Mouse (Mus musculus): ENCODE measurements around the gene Setd7. TPM values are rescaled to one million over a fixed set of nuclear protein-coding genes. Genes with fewer than 3 reads are reported as not detected.

Setd7 gene
- total RNA-seq, 2 experiments from 2014 or later = 55.4 to 64.8 TPM

DNA sequence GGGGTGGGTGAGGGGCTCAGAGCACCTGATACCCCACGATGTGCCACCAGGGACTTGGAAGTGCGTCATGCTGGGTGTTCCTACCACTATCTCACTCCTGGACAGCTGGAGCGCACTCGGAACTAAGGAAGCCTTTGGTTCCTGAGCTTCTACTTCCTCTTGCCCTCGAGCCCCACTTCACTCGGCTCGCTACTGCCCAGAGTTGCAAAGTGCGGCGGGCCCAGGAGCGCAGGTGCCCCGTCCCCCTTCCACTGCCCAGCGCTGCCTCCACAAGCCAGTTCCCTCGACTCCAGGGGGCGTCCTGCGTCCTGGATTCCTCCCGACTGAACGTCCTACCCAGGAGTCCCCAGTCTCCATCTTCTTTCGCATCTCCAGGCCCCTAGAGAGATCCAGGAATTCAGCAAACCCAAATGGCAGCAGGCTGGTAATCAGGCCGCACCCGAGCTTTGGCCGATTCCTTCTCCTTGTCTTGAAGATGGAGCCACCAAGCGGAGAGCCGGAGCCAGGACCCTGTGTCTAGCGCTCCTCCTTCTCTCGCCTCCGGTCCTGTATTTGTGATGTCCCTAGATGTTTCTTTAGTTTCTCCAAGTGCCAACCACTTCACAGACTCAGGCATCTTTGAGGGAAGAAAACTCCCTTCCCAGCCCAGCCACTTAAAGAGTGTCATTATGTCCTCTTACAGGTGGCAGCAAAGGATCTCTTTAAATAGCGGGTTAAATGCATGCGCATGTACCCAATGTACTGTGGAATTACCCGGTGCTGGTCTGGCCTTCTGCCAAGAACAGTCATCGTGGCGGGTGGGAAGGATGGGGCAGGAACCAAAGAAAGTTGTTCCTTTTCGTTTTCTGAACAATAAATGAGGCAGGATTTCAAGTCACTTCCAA is 672 bp upstream of the Setd7 start:
- intact Hi-C loops (cut with DNase I) = no loop called here
- DNase-seq (ENCODE audit: low spot score) = peak; percentile 24

DNA sequence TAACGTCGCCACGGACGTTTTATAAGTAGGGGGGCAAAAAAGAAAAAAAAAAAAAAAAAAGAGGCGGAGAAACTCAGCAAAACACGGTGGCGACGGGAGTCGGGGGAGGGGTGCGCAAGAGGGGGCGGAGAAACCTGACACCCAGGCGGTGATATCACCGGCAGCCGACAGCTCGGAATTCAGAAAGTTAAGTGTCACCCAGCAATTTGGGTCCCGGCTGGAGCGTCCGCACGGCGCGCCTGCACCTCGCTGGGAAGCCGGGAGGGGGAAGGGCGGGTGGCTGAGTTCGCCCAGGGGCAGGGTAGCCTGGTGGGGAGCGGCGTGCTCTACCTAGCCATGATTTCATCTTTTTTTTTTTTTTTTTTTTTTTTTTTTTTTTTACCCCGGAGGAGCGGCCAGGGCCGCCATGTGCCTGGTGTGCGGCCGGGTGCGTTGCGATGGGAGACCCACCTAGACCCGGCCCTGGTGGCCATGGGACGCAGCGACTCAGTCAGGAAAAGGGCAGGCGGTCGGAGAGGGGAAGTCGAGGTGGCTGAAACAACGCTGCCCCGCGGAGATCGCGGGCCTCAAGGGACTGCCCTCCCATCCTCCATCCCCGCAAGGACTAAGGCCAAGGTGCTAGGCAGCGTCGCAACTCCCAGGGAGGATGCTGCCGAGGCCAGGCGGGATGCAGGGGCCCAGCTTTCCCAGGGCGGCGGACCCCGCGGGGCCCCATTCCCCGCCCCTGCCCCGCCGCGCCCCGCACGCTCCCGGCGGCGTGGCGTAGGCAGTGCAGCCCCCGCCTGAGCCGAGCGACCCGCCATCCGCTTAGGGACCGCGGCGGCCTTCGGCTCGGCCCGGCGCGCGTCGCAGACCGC is 857 bp downstream of the Setd7 start:
- DNase-seq (ENCODE audit: low spot score) = peak; percentile 82
- intact Hi-C loops (cut with DNase I) = no loop called here

DNA sequence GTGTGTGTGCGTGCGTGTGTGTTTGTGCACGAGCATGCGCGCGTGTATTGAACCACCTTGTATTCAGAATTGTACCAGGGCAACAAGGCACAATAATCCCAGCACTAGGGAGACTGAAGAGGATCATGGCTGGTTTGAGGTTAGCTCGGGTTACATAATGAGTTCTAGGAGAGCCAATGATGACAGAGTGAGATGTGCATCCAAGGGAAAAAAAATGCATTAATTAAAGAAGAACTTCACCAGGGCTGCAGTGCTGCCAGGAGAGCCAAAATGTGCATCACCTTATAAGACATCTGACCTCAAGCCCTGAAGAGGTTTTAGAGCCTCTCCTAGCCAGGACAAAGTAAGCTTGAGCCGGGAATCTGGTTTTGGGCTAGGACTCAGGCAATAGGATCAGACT is 5.1 kb downstream of the Setd7 start:
- no peak for DNase-seq (ENCODE audit: low spot score)
- intact Hi-C loops (cut with DNase I) = no loop called here

DNA sequence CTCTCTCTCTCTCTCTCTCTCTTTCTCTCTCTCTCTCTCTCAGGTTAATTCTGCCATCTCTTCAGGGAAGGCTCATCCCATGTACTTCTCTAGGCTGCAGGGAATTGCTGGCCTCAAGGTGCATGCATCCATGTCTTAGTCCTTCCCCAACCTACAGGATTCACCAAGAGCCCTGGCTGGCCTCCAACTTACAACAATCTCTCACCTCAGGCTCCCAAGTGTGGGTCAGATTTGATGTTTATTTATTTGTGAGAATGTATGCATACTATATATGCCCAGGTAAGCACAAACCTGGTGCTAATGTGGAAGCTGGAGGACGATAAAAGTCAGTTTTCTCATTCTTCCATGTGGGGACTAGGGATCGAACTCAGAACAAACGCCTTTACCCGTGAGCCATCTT is 5.8 kb downstream of the Setd7 start:
- intact Hi-C loops (cut with DNase I) = no loop called here

DNA sequence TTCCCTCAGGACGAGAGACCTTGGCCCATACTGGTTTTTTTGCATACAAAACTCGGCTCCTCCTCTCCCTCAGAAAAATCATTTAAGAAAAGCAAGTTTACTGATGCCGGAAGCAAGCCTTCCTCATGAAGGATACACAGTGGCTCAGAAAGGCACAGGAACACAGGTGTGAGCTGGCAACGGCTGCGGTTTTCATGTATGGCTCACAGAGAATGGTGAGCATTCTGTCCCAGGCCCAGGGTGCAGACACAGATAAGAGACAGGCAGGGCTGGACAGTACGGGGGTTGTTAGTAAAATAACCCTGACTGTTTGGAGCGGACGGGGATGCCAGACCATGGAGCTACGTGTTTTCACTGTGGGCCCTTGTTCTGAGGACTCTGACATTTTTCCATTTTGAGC is 6.6 kb downstream of the Setd7 start:
- DNase-seq (ENCODE audit: low spot score) = no peak
- intact Hi-C loops (cut with DNase I) = no loop called here

More for the DNA sequence above, 5.8 kb downstream of the Setd7 start:
- DNase-seq (ENCODE audit: low spot score) = no peak

DNA sequence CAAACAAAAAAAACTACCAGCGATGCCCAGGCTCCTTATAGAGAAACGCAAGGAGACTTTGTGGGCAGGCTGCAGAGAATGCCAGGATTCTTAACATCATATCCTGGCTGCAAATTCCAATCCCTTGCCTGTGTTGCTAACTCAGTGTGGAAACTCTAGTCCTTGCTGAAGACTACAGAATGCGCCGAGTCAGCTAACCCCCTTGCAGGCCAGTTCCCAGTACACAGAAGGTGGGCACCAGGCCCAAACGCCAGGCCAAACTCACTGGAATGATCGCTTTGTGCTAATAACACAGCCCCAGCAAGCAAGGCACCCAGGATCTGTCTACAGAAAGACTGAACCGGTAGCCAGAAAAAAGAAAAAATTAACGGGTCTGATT is 7.2 kb downstream of the Setd7 start:
- intact Hi-C loops (cut with DNase I) = no loop called here

DNA sequence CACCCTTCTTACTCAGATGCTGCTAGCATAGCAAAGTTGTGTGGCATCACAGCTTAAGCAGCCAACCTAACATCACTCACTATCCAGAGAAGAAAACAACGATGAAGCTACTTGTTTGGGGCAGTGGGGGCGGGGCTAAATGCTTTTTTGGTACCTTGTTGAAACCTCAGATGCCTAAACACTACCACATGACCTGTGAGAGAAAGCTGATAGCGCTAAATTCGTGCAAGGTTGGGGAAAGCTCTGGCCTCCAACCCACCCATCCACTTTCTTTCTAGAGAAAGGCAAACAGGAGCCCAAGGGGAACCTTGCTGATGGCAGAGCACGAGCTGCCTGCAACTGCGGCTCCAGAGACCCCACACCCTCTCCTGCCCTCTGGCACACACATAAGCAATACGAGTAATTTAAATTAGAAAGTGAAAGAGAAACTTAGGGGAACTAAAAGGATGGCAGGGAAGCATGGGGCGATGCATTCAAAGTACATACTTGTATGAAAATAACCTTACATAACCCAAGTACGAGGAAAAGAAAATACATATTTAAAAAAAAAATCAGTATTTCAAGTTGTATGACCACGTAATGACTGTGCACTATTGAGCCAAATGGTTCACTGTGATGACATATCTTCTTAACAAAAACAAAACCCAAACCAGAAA is 7.7 kb downstream of the Setd7 start:
- no peak for DNase-seq (ENCODE audit: low spot score)
- intact Hi-C loops (cut with DNase I) = no loop called here

More for the DNA sequence above, 7.2 kb downstream of the Setd7 start:
- DNase-seq (ENCODE audit: low spot score) = peak; percentile 57

DNA sequence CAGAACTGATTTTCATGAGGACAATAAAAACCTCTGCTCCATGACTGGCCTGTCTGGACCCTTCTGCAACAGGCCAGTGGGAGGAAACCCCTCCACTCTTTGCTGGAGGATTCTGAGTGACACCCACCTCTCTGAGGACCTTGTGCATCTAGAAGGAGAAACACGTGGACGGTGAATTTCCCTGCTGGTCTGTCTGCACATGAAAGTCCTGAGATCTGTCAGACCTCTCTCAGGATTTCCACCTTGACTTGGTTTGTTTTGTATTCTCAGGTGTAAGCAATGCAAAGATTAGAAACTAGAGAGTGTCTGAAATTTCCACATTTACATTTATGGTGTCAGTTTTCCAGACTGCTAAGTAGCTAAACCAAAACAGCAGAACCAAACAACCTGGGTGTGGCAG is 8.5 kb downstream of the Setd7 start:
- intact Hi-C loops (cut with DNase I) = no loop called here
- DNase-seq (ENCODE audit: low spot score) = no peak

DNA sequence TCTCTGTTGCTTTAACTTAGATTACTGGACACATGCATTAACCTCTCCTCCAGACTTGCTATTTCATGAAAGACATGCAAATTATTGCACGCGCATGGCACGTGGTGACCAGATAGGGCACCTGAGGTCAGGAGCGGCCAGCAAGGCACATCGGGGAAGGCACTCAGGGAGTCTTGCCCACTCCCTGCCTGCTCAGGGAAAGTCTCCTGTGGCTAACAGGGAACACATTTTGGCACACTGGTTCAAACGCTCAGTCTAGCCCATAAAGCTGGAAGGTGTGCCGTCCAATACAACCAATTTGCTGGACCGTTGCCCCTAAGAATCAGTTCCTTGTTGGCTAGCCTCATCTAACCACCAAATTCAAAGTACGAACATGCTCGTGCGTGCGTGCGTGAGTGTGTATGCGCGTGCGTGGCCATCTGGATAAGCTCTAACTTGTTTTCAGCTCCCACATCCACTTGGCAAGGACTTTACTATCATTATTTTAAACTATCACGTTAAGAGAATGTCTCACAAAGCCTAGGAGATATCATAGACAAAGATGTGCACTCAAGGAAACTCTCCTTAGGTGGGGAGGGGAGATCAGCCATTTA is 11.6 kb downstream of the Setd7 start:
- intact Hi-C loops (cut with DNase I) = no loop called here
- DNase-seq (ENCODE audit: low spot score) = no peak

DNA sequence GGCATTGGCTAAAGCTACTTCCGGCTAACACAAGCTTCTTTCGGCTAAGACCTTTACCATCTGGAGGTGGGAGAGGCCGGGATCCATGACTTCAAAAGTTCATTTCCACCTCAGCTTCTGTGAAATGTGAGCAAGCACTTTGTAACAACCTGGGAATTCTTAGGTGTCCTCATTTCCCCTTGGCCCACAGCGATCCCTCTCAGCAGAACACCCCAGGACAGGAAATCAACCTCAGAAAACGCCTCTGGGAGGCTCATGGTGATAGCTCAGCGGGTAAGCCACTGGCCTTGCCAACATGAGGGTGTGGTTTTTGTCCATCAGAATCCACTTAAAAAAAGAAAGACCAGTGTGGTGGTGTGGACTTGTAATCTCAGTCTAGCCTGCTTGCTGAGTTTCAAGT is 13.1 kb downstream of the Setd7 start:
- intact Hi-C loops (cut with DNase I) = no loop called here
- no peak for DNase-seq (ENCODE audit: low spot score)

DNA sequence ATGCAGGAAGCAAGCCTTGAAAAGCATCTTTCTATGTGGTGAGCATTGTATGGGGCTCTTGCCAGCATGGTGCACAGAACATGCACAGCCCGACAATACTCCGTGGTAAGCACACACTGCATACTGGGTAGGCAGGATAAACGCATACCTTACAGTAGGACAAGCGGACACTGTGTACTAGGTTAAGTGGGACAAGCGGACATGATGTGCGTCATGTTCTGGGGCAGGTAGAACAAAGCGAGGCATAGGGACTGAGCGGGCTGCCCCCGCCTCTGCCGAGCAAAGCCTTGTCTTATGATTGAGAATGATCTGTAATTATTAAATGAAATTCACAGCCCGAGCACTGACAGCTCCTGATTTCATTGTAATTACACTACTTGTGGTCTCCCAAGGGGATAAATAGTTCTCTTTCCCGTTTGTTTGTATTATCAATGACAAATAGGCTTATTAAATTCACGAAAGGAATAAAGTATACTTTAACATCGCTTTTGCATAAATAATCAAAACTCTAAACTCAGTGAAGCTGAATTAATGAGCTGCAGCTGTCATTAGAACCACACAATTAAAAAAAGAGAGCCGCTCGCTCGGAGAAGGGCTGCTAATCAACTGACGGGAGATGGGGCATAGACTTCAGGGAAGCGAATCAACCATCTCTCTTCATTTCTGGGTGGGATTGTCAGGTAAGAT is 16.1 kb downstream of the Setd7 start:
- intact Hi-C loops (cut with DNase I) = no loop called here
- DNase-seq (ENCODE audit: low spot score) = no peak

DNA sequence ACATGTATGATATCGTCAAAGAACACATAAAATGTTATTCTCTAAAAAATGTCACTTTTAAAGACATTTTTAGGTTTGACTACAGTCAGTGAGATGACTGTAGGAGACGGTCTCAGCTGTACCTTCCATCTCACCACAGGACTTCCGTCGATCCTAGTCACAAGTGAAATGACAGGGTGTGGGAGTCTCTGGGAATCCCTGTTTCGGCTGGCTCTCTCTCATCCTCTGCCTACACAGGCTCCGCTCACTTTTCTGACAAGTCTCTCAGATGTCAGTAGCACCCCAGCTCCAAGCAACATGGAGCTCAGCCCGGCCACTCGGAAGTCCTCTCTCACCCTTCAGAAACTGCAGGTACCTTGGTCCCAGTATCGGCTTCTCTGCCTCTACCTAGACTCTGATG is 20.0 kb downstream of the Setd7 start:
- intact Hi-C loops (cut with DNase I) = no loop called here
- DNase-seq (ENCODE audit: low spot score) = no peak

DNA sequence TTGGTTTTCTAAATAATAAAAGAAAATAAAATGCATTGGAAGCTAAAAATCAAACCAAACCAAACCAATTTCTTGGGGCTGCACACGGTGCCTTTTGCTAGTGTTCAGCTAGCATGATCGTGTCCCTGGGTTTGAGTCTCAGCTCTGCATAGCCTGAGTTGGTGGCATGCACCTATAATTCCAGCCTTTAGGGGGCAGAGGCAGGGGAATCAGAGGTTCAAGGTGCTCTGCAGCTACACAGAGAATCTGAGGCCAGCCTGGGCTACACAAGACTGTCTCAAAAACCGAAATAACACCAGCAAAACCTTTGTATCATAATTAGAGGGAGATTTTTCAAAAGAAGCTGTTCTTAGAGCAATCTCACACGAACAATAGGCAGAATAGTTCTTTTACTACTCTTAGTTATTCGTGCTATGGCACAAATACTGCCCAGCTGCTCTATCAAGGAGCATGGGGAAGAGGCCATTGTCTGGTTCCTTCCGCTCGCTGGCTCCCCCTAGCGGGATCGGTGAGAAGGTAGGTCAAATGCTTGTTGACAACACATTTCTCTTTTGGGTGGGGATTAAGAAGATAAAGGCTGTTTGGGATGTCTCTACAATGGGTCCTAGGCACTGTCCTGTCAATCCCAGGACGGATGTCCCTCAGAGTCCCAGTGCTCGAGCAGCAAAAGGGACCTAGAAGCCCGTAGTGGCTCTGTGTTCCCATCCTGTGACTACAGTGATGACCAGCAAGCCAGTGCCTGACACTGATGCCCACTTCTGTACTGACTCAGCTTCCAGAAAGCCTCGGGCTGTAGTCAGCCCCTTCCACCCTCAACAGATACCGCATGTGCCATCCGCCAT is 20.9 kb downstream of the Setd7 start:
- no peak for DNase-seq (ENCODE audit: low spot score)
- intact Hi-C loops (cut with DNase I) = no loop called here

DNA sequence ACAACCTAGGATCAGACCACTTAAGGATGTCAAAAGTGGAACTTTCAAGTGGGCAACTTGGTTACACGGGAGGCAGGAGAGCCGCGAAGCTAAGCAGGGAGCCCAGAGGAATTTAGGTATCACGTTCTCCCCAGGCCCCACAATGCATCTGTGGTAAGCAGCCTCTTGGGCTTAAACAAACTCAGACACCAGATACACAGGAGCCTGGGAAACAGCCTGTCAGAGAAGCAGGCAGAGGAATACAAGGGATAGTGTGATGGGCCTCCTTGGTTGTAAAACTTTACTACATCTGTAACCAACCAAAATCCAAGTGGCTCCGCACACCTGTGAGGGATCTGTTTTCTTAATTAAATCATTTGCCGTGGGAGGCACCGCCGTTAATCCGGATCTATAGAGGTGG is 26.7 kb downstream of the Setd7 start:
- intact Hi-C loops (cut with DNase I) = no loop called here
- DNase-seq (ENCODE audit: low spot score) = no peak

DNA sequence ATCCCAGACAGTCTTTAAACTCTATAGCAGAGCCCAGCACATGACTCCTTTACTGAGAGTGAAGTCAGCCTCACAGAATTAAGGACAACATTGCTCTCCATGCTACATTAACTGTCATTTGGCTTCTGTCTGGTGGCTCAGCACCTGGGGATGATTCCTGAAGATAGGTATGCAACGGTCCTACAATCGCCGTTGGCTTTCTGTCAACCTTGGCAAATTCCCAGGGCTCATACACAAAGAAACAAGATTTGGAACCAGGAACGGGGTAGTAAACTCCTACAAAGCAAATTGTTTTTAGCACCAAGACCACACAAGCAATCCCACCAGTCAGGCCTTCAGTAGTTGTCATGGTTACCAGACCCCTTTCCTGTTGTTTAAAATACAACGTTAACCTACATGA is 27.1 kb downstream of the Setd7 start:
- intact Hi-C loops (cut with DNase I) = no loop called here
- no peak for DNase-seq (ENCODE audit: low spot score)

DNA sequence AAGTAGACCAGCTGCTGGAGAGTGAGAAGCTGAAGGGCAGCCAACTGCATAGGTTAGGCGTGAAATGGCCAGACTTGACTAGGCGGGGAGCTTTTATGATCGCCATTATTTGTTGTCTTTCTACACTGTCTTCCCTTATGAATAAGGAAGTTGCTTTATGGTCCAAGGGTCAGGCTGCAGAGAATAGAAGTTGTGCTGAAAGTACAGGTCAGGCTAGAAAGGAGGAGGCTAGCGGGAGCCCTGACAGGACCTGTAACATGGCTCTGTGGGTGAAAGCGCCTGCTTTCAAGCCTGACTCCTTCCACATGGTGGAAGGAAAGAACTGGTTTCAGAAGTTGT is 28.4 kb downstream of the Setd7 start:
- DNase-seq (ENCODE audit: low spot score) = no peak
- intact Hi-C loops (cut with DNase I) = no loop called here

DNA sequence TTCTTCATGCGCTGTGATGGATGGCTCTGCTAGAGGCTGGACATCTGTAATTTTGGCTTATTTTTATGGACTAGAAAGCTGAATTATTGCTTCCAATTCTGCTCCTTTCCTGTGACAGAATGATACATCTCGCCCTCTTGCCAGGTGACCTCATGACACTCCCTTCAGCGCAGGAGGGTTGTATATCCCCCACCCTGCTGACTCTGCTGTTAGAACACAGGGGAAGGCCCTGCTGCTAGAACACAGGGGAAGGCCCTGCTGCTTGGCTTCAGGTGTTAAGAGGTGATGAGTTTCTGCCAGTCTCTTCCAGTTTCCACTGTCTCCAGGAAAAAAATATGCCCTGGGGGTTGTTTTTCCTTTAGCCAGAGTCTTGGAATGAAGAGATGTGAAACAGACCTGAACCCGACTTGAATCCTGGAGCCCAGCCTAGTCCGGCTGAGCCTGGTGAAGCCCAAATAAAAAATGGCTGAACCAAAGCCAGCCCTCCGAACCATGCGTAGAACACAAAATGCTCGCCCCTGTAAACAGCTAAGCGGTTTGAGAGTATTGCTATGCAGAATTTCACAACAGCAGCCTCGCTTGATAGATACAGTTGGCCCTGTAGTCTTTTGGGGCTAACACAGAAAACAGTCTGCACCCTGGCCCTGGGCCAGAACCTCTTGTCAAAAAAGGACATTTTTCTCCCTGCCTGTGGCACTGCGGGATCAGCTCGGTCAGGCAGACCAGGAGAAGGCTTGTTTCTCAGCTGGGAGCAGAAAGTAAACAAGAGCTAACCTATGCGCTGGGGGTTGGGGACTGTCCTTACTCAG is 29.0 kb downstream of the Setd7 start:
- peak; percentile 35 for DNase-seq (ENCODE audit: low spot score)
- intact Hi-C loops (cut with DNase I) = no loop called here

DNA sequence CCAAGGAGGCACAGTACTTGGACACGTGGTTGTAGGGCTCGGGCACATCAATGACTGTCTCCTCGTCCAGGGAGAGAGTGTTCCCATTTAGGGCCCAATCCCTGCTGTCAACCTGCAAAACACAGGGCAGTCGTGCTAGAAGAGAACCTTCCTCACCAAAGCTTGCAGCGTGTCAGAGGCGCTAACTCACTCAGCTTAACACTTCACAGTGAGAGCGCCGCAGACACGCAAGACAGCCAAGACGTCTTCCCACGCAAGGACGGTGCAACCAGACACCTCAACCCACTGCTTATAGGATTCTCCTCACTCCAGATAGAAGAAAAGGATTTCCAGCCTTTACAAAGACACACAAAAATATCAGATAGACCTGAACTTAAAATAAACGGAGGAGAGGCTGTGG is 33.8 kb downstream of the Setd7 start:
- intact Hi-C loops (cut with DNase I) = no loop called here
- DNase-seq (ENCODE audit: low spot score) = no peak
